Mouse (Mus musculus) brain, embryonic 14.5 days (tissue): ENCODE results near the gene Ess2.

Experiments used
- CTCF ChIP-seq: fragments of 200-500 bp; IDR thresholded peaks from 2 replicates; pipeline ENCODE4 v1.5.1; 2012; ENCODE audit warnings: inconsistent platforms, mild to moderate bottlenecking, moderate library complexity, borderline replicate concordance; ENCODE audit not compliant: insufficient read depth, insufficient read length; ENCODE audit errors: extremely low read depth
- POLR2A ChIP-seq: fragments of 200-500 bp; IDR thresholded peaks from 2 replicates; pipeline ENCODE4 v1.6.1; 2012; ENCODE audit warnings: mild to moderate bottlenecking, inconsistent platforms, borderline replicate concordance; ENCODE audit not compliant: poor library complexity, insufficient read depth, insufficient read length, severe bottlenecking; ENCODE audit errors: extremely low read depth

GRCm38 (mm10) chr16:17890342-17890727 lies 20.8 kb downstream of the Ess2 start:
- no peak for TF ChIP-seq POLR2A
- no peak for TF ChIP-seq CTCF
